Mouse (Mus musculus): ENCODE data around the gene Eomes.

The Eomes gene

GRCm38 (mm10) chr9:118520011-118520410 is 42.0 kb downstream of the Eomes start:
- no peak for DNase-seq

GRCm38 (mm10) chr9:118520858-118521257 is 42.8 kb downstream of the Eomes start:
- DNase-seq, result no peak

- no peak for DNase-seq
These were observed 43.6 kb downstream of the Eomes start for GRCm38 (mm10) chr9:118521659-118522058.

- DNase-seq, result no peak
These were observed 45.7 kb downstream of the Eomes start for GRCm38 (mm10) chr9:118523738-118524137.

GRCm38 (mm10) chr9:118527056-118527455 is 49.0 kb downstream of the Eomes start:
- DNase-seq, result no peak

- no peak for DNase-seq
These were observed 51.8 kb downstream of the Eomes start for GRCm38 (mm10) chr9:118529783-118530182.

GRCm38 (mm10) chr9:118530679-118531078 is 52.7 kb downstream of the Eomes start:
- DNase-seq, result no peak

- DNase-seq, result no peak
These were observed 54.6 kb downstream of the Eomes start for GRCm38 (mm10) chr9:118532516-118533205.
